Mouse (Mus musculus): Measurements from ENCODE around the gene F2r. TPM values are rescaled to one million over a fixed set of nuclear protein-coding genes. Genes with fewer than 3 reads are reported as not detected.

F2r gene
- total and polyA plus RNA-seq, 2 experiments from 2014 or later: 28.0 to 41.7 TPM

GRCm38 (mm10) chr13:95653696-95654095 lies 35.4 kb upstream of the F2r start:
- WGBS: 89% methylated on average over 4 of the region's 4 CpGs
- Histone ChIP-seq H3K4me3 (ENCODE audit: low read depth, low read length) (no peak overlapping the region), H3K4me2 (ENCODE audit: low read depth) (no peak overlapping the region), H3K9me3 (ENCODE audit: low read length) (no peaks in the 10 kb centered on the region), H3K27me3 (ENCODE audit: insufficient read depth, low read length) (no peaks in the 10 kb centered on the region), H3K36me3 (ENCODE audit: insufficient read depth) (no peaks in the 10 kb centered on the region), H3K4me1 (ENCODE audit: insufficient read depth) (no peaks in the 10 kb centered on the region), H3K27ac (ENCODE audit: low read depth, low read length) (no peak overlapping the region), H3K9ac (no peak overlapping the region)
- DNase-seq (no peak), ATAC-seq (no peak)
- no peak for TF ChIP-seq CTCF (IDR thresholded peaks at IDR 0.05; ENCODE audit: low read depth)

- DNase-seq: no peak
- WGBS: 87% methylated on average over 7 of the region's 7 CpGs
Observed at GRCm38 (mm10) chr13:95651870-95652668, 33.8 kb upstream of the F2r start.

GRCm38 (mm10) chr13:95649941-95650340 lies 31.7 kb upstream of the F2r start:
- WGBS: 87% methylated on average over 3 of the region's 3 CpGs

More at GRCm38 (mm10) chr13:95651870-95652668, 33.8 kb upstream of the F2r start:
- Histone ChIP-seq H3K4me1 (ENCODE audit: insufficient read depth) (no peaks in the 10 kb centered on the region), H3K27me3 (ENCODE audit: insufficient read depth, low read length) (no peaks in the 10 kb centered on the region), H3K9ac (no peak overlapping the region), H3K9me3 (ENCODE audit: low read length) (no peaks in the 10 kb centered on the region), H3K27ac (ENCODE audit: low read depth, low read length) (no peak overlapping the region), H3K4me2 (ENCODE audit: low read depth) (no peak overlapping the region), H3K36me3 (ENCODE audit: insufficient read depth) (no peaks in the 10 kb centered on the region), H3K4me3 (ENCODE audit: low read depth, low read length) (no peak overlapping the region)
- no peak for TF ChIP-seq CTCF (IDR thresholded peaks at IDR 0.05; ENCODE audit: low read depth)
- no peak for ATAC-seq

GRCm38 (mm10) chr13:95647248-95647647 lies 29.0 kb upstream of the F2r start:
- H3K4me2 ChIP-seq (ENCODE audit: low read depth): no peak overlapping the region
- H3K9me3 ChIP-seq (ENCODE audit: low read length): no peaks in the 10 kb centered on the region
- H3K27ac ChIP-seq (ENCODE audit: low read depth, low read length): no peak overlapping the region
- no peaks in the 10 kb centered on the region for H3K4me1 ChIP-seq (ENCODE audit: insufficient read depth)
- WGBS: 90% methylated on average over 4 of the region's 4 CpGs
- H3K27me3 ChIP-seq (ENCODE audit: insufficient read depth, low read length): no peaks in the 10 kb centered on the region
- H3K36me3 ChIP-seq (ENCODE audit: insufficient read depth): no peaks in the 10 kb centered on the region
- ATAC-seq (no peak), DNase-seq (no peak)
- TF ChIP-seq CTCF (IDR thresholded peaks at IDR 0.05; ENCODE audit: low read depth): no peak
- no peak overlapping the region for H3K4me3 ChIP-seq (ENCODE audit: low read depth, low read length)
- no peak overlapping the region for H3K9ac ChIP-seq

More at GRCm38 (mm10) chr13:95649941-95650340, 31.7 kb upstream of the F2r start:
- Histone ChIP-seq H3K4me1 (ENCODE audit: insufficient read depth) (no peaks in the 10 kb centered on the region), H3K9me3 (ENCODE audit: low read length) (no peaks in the 10 kb centered on the region), H3K36me3 (ENCODE audit: insufficient read depth) (no peaks in the 10 kb centered on the region), H3K27me3 (ENCODE audit: insufficient read depth, low read length) (no peaks in the 10 kb centered on the region), H3K27ac (ENCODE audit: low read depth, low read length) (no peak overlapping the region), H3K4me2 (ENCODE audit: low read depth) (no peak overlapping the region), H3K4me3 (ENCODE audit: low read depth, low read length) (no peak overlapping the region), H3K9ac (no peak overlapping the region)
- DNase-seq (no peak), ATAC-seq (no peak)
- TF ChIP-seq CTCF (IDR thresholded peaks at IDR 0.05; ENCODE audit: low read depth): no peak

GRCm38 (mm10) chr13:95646687-95647111 lies 28.4 kb upstream of the F2r start:
- no peaks in the 10 kb centered on the region for H3K4me1 ChIP-seq (ENCODE audit: insufficient read depth)
- ATAC-seq (no peak), DNase-seq (no peak)
- no peaks in the 10 kb centered on the region for H3K9me3 ChIP-seq (ENCODE audit: low read length)
- H3K27me3 ChIP-seq (ENCODE audit: insufficient read depth, low read length): no peaks in the 10 kb centered on the region
- no peak overlapping the region for H3K4me3 ChIP-seq (ENCODE audit: low read depth, low read length)
- H3K27ac ChIP-seq (ENCODE audit: low read depth, low read length): no peak overlapping the region
- WGBS: 87% methylated on average over 9 of the region's 9 CpGs
- no peak overlapping the region for H3K9ac ChIP-seq
- H3K36me3 ChIP-seq (ENCODE audit: insufficient read depth): no peaks in the 10 kb centered on the region
- TF ChIP-seq CTCF (IDR thresholded peaks at IDR 0.05; ENCODE audit: low read depth): no peak
- no peak overlapping the region for H3K4me2 ChIP-seq (ENCODE audit: low read depth)

- Histone ChIP-seq H3K9ac (no peak overlapping the region), H3K9me3 (ENCODE audit: low read length) (no peaks in the 10 kb centered on the region), H3K36me3 (ENCODE audit: insufficient read depth) (no peaks in the 10 kb centered on the region), H3K4me3 (ENCODE audit: low read depth, low read length) (no peak overlapping the region), H3K27me3 (ENCODE audit: insufficient read depth, low read length) (no peaks in the 10 kb centered on the region), H3K4me2 (ENCODE audit: low read depth) (no peak overlapping the region), H3K4me1 (ENCODE audit: insufficient read depth) (0 out of 2 replicates have a peak, but pooled peaks cover 4% of the 10 kb centered on the region), H3K27ac (ENCODE audit: low read depth, low read length) (no peak overlapping the region)
- 75% methylated on average over 7 of the region's 7 CpGs for WGBS
- no peak for TF ChIP-seq CTCF (IDR thresholded peaks at IDR 0.05; ENCODE audit: low read depth)
- ATAC-seq (no peak), DNase-seq (no peak)
Observed at GRCm38 (mm10) chr13:95643740-95644139, 25.5 kb upstream of the F2r start.

All from forebrain, postnatal 0 days (tissue).